In the genomic region with DNA sequence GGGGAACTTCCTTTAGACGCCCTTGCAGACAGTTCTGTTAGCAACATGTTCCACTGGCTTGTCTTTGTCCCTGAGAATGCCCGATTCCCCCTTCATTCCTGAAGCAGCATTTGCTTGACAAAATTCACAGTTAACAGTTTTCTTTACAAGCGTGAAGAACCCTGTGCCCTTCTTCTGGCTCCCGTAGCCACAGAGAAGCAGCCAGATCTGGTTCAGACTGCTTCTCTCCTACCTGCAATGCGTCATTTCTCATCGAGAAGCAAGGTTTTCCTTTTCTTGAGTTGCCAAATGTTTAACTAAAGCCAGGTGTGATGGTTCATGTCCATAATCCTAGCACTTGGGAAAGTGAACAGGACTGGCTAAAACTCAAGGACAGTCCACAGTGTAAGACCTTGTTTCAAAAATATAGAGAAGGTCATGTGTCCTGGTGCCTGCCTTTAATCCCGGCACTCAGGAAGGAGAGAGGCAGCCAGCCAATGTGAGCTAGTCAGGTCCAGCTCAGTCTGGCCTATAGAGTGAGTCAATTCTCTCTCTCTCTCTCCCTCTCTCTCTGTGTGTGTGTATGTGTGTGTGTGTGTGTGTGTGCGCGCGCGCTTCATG, we compare ENCODE assay signal across 10 mouse cellular contexts. TPM values are rescaled to one million over a fixed set of nuclear protein-coding genes. Genes with fewer than 3 reads are reported as not detected.
DNase-seq lines count a peak whose midpoint lies in the region; ATAC-seq lines count a peak whose summit lies in the region.
"Had no signal": no experiment of that assay in that cellular context is flagged by ENCODE, and none has a peak within 500 bp of the region (broad histone marks: within the 10 kb centered on the region; RNA-seq: fewer than 3 reads in every experiment).

No protein-coding gene starts in this region.

- no peak for DNase-seq in heart, adult 11 months
- peak; percentile 56 for DNase-seq in adrenal gland, postnatal 10 days
- peak; percentile 71 for DNase-seq in cerebellum, adult 9-11 months
- DNase-seq in kidney, adult 9 months = peak; percentile 56
- DNase-seq in spleen, adult 18-20 months = no peak
- DNase-seq in thymus, postnatal 36 days = no peak
- DNase-seq: lung, adult 2 months; thymus, postnatal 25 days had no signal

- no peaks in the 10 kb centered on the region for H3K9me3 ChIP-seq in heart, embryonic 14.5 days (ENCODE audit: control insufficient read depth, low read length)

- no peaks in the 10 kb centered on the region for H3K27me3 ChIP-seq in heart, embryonic 14.5 days (ENCODE audit: control insufficient read depth, insufficient read depth, low read length)

- H3K27ac ChIP-seq in heart, embryonic 14.5 days (replicated peaks in 1 of 2; ENCODE audit: control insufficient read depth in 1 of 2, insufficient read depth in 1 of 2, low read depth in 2 of 2, low read length in 2 of 2) = peak overlapping the region; percentile 17 to 41; a peak in 1 of 4 replicates

- H3K4me2 ChIP-seq in heart, embryonic 14.5 days (ENCODE audit: low read length) = no peak overlapping the region

- H3K4me3 ChIP-seq in heart, embryonic 14.5 days (ENCODE audit: control insufficient read depth in 1 of 2, insufficient read depth in 1 of 2, low read depth in 1 of 2, low read length in 2 of 2) = no peak overlapping the region

- ATAC-seq in heart, embryonic 14.5 days (ENCODE audit: insufficient number of reproducible peaks, insufficient read depth, low FRiP score, low read depth) = no peak
- ATAC-seq: midbrain, embryonic 16.5 days had no signal

- WGBS in heart, embryonic 14.5 days = 79% methylated on average over 11 of the region's 11 CpGs

- H3K36me3 ChIP-seq in heart, embryonic 14.5 days (ENCODE audit: control insufficient read depth, insufficient read depth, low read length) = no peaks in the 10 kb centered on the region

- no peak overlapping the region for H3K9ac ChIP-seq in heart, embryonic 14.5 days (ENCODE audit: low read length)

- peaks cover 4 to 21% of the 10 kb centered on the region in 2 experiments for H3K4me1 ChIP-seq in heart, embryonic 14.5 days (ENCODE audit: control insufficient read depth in 2 of 2, insufficient read depth in 2 of 2, low read length in 2 of 2)

RNA-seq across cellular contexts. Expression of a gene that starts 3.2 kb away (rescaled TPM):
- 9.5 and 9.9 TPM in 2 replicates for polyA plus RNA-seq in heart, embryonic 14.5 days (2014; fragmentation: Nextera tagmentation; extraction: Ambion mirVana)
- 10 to 100 TPM; 14.9 to 24.9 TPM for total RNA-seq in adrenal gland, postnatal 10 days (2021)

RNA-seq across cellular contexts. Expression of a gene that starts 3.4 kb away (rescaled TPM):
- 6.4 and 6.5 TPM in 2 replicates for polyA plus RNA-seq in heart, embryonic 14.5 days (2014; fragmentation: Nextera tagmentation; extraction: Ambion mirVana)
- 10 to 100 TPM; 15.9 to 19.1 TPM for total RNA-seq in adrenal gland, postnatal 10 days (2021)

RNA-seq across cellular contexts. Expression of a gene that starts 53.9 kb away (rescaled TPM):
- 39.6 and 41.4 TPM in 2 replicates for polyA plus RNA-seq in heart, embryonic 14.5 days (2014; fragmentation: Nextera tagmentation; extraction: Ambion mirVana)
- 10 to 100 TPM; 59.5 to 78.6 TPM for total RNA-seq in adrenal gland, postnatal 10 days (2021)

Comparison
In these comparisons a context has a peak if more than half of its experiments do, and no peak if none do; other contexts are left out.
1. DNase-seq: peak in adrenal gland, postnatal 10 days (single experiment), cerebellum, adult 9-11 months (single experiment) and kidney, adult 9 months (single experiment); none in heart, adult 11 months (single experiment), spleen, adult 18-20 months (0 of 2) and thymus, postnatal 36 days (0 of 2).